Mouse (Mus musculus) testis, adult 2 months (tissue): ENCODE measurements around the gene Mpzl3. TPM values are rescaled to one million over a fixed set of nuclear protein-coding genes. Genes with fewer than 3 reads are reported as not detected.

ENCODE experiments used
- H3K27ac ChIP-seq: fragments of 200-500 bp; 2 replicates; pipeline ENCODE4 v1.5.1; 2012; ENCODE audit warnings: low read depth, low read length; ENCODE audit not compliant: control insufficient read depth, insufficient read depth
- H3K27me3 ChIP-seq: fragments of 200-500 bp; 2 replicates; pipeline ENCODE4 v1.6.1; 2012; ENCODE audit warnings: mild to moderate bottlenecking, low read length, moderate library complexity; ENCODE audit not compliant: control insufficient read depth, insufficient read depth
- H3K36me3 ChIP-seq: fragments of 200-500 bp; 2 replicates; pipeline ENCODE4 v1.6.1; 2012; ENCODE audit warnings: mild to moderate bottlenecking, low read length; ENCODE audit not compliant: control insufficient read depth, insufficient read depth
- H3K4me1 ChIP-seq: fragments of 200-500 bp; 2 replicates; pipeline ENCODE4 v1.6.1; 2012; ENCODE audit warnings: low read length; ENCODE audit not compliant: control insufficient read depth, insufficient read depth
- H3K4me3 ChIP-seq: fragments of 200-500 bp; 2 replicates; pipeline ENCODE4 v1.5.1; 2012; ENCODE audit warnings: low read depth, mild to moderate bottlenecking, low read length, moderate library complexity, mixed read lengths; ENCODE audit not compliant: control insufficient read depth
- CTCF ChIP-seq: fragments of 200-500 bp; IDR thresholded peaks from 2 replicates; pipeline ENCODE4 v1.5.1; 2012; ENCODE audit warnings: low read depth, mild to moderate bottlenecking, inconsistent platforms, low read length, moderate library complexity; ENCODE audit not compliant: control insufficient read depth, insufficient read depth, insufficient replicate concordance
- POLR2A ChIP-seq: fragments of 200-500 bp; IDR thresholded peaks from 2 replicates; pipeline ENCODE4 v1.6.1; 2012; ENCODE audit warnings: low read depth, mild to moderate bottlenecking, inconsistent platforms, low read length, moderate library complexity; ENCODE audit not compliant: control insufficient read depth
- polyA plus RNA-seq: library from polyadenylated mRNA; depleted of rRNA; stranded (reverse); fragments of >200 nt; gene quantifications from 2 replicates; pipeline ENCODE4 v1.2.3, GENCODE M21; 2012

Mpzl3 gene
- polyA plus RNA-seq, 1 experiment: 0.67 TPM

DNA sequence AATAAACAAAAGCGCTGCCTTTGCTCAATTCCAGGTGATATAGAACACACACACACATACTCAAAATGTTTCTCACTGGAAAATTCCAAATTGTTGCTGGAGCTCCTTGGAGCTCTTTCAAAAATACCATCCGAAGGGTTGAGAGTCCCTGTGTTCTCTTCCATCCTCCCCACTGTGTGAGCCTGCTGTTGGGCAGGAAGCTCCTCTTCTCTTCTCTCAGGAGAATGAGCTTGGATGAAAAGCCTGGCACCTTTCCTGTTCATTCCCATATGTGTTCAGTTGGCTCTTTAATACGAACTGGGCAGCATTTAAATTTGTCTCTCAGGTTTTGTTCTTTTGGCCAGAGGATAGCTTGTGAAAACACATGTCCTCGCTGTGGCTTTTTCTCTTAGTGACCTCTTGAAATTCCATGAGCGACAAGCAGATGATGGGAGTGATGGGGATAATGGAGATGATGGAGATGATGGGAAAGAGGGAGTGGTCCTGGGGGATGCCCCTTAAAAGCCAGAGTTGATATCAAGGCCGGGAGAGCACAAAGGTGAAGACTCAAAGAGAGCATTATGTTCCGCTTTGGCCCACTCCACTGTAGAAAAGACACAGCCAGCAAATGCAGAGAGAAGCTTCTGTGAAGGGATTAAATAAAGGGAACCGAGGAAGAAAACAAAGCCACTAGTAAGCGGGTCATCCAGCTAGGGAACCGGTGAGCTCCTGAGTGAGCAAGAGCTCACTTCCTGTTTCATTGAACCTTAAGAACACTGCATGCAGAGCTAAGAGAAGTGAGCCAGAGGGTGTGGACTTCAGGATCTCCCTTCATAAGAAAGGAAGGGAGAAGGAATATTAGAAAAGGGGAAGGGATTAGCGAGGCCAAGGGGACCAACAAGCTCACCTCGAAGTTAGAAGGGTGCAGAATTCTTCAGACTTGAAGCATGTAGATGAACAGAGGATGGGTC lies 31.0 kb downstream of the Mpzl3 start:
- TF ChIP-seq POLR2A (no peak), CTCF (no peak)
- Histone ChIP-seq H3K36me3 (no peaks in the 10 kb centered on the region), H3K27ac (no peak overlapping the region), H3K4me3 (no peak overlapping the region), H3K27me3 (no peaks in the 10 kb centered on the region), H3K4me1 (no peaks in the 10 kb centered on the region)

DNA sequence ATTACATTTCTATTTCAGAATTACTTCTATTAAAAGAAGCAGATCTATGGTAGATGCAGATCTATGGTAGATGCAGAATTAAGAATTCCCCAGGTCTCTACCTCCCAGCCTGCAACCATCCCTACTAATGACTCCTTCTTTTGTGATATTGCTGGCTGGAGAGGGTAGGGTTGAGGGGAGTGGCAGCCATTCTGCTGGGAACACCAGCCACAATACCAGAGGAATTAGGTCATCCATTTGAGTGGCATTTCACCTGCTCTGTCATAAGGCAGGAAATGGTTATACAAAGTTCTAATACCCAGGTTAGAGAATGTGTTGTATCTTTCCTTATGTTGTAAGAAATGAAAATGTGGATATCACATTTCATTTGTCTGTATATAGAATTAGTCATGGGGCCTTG lies 33.1 kb downstream of the Mpzl3 start:
- no peak for TF ChIP-seq POLR2A
- TF ChIP-seq CTCF: no peak
- no peaks in the 10 kb centered on the region for H3K27me3 ChIP-seq
- H3K4me1 ChIP-seq: no peaks in the 10 kb centered on the region
- no peak overlapping the region for H3K4me3 ChIP-seq
- H3K27ac ChIP-seq: no peak overlapping the region
- H3K36me3 ChIP-seq: no peaks in the 10 kb centered on the region

DNA sequence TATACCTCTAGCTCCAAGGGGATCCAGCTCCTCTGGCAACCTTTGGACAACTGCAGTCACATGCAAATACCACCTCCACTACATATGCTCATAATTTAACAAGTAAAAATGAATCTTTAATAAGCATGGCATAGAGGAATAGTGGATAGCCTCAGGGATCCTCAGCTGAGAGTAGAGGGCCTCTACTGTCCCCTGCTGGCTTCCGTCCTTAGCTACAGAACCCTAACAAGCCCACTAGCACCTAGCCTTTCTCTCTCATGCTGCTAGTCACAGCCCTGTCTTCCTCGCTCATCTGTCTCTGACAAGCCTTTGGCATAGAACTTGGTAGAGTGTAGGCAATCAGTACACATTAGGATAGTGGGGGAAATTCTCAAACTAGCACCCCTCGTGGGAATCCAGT lies 35.8 kb downstream of the Mpzl3 start:
- Histone ChIP-seq H3K4me1 (no peaks in the 10 kb centered on the region), H3K36me3 (no peaks in the 10 kb centered on the region), H3K4me3 (no peak overlapping the region), H3K27me3 (no peaks in the 10 kb centered on the region), H3K27ac (no peak overlapping the region)
- no peak for TF ChIP-seq POLR2A
- no peak for TF ChIP-seq CTCF

DNA sequence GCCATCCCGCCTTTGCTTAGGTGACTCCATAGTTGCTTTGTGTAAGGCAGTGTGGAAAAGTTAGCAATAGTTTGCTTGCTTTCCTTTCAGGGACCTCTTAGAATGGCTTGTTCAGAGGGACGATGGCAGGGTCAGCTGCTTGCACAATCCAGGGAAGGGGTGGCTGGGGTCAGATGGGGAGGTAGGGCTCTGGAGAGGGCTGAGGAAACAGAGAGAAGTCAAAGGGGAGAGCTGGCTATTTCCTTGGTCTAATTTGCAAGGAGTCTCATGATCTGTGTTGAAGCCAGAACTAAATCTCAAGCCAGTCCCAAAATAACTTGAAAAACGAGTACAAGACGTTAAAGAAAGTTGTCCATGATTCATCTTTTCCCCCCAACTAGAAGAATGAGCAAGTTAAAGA lies 37.7 kb downstream of the Mpzl3 start:
- H3K36me3 ChIP-seq: no peaks in the 10 kb centered on the region
- TF ChIP-seq POLR2A: no peak
- TF ChIP-seq CTCF: no peak
- H3K4me1 ChIP-seq: no peaks in the 10 kb centered on the region
- H3K27ac ChIP-seq: 0 out of 2 replicates have a peak overlapping the region, but pooled peaks have one; percentile 42
- H3K27me3 ChIP-seq: no peaks in the 10 kb centered on the region
- H3K4me3 ChIP-seq: no peak overlapping the region

DNA sequence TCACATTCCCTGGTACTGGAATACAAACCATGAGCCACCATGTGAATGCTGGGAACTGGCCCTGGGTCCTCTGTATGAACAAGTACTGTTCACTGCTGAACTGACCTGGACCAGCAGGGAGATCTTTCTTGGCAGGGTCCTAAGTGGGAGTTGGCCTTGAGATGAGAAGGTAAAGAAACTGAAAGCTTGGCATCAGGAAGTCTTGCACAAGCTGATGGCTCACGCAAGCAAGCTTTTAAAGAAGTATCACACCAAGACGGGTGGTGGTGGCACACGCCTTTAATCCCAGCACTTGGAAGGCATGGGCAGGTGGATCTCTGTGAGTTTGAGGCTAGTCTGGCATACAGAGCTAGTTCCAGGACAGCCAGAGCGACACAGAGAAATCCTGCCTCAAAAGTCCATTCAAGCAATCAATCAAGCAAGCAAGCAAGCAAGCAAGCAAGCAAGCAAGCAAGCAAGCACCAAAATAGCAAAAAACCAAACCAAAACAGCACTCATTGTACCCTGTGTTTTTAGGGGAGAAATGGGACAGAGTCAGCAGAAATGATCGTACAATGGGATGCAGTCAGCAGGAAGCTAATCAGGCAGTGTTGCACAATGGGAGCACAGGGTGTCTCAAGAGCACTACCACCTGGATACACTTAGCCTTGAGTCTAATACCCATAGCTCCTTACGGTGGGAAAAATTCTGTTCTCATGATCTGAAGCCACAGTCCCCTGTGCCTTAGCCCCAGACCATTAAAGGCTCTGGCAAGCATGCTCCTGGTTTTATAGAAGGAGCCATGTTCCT lies 40.4 kb downstream of the Mpzl3 start:
- Histone ChIP-seq H3K36me3 (no peaks in the 10 kb centered on the region), H3K4me1 (no peaks in the 10 kb centered on the region)
- TF ChIP-seq POLR2A: no peak
- no peak for TF ChIP-seq CTCF

DNA sequence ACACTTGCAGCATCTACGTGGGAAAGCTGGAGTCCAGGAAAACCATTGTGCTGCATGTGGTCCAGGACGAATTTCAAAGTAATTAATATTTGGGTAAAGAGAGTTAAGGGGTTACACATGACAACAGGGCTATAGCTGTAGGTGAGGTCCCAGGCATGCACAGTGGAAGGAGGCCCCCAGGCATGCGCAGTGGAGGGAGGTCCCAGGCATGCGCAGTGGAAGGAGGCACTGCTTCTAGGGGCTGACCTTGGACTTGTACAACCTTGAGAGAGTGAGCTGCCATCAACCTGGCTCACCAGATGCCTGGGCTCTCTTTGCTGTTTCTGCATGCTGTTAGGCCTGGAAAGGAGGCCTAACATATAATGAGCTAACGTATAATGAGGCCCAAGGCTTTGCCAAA lies 42.9 kb downstream of the Mpzl3 start:
- Histone ChIP-seq H3K4me1 (no peaks in the 10 kb centered on the region), H3K27ac (no peak overlapping the region), H3K36me3 (no peaks in the 10 kb centered on the region), H3K27me3 (no peaks in the 10 kb centered on the region), H3K4me3 (no peak overlapping the region)
- TF ChIP-seq CTCF (no peak), POLR2A (no peak)

More for the DNA sequence above, 40.4 kb downstream of the Mpzl3 start:
- H3K27me3 ChIP-seq: no peaks in the 10 kb centered on the region
- no peak overlapping the region for H3K27ac ChIP-seq
- no peak overlapping the region for H3K4me3 ChIP-seq

DNA sequence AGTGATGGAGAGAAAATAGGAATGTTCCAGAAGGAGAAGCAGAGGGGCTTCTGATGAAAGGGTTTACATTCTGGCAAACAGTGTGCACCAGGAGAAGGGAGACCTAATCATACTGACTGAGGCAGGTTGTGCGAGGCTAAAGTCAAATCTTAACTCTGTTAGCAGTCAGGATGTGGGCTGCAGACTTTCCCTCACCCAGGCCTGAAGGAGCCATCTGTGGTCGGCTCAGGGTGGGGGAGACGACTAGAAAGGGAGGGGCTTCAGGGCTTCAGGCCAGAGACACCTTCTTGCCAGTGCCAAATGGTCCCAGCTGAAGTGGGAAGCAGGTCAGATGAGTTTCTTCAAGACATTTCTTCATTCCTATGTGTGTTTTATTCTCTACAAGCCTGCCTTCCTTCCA lies 43.4 kb downstream of the Mpzl3 start:
- TF ChIP-seq CTCF: no peak
- TF ChIP-seq POLR2A: no peak
- Histone ChIP-seq H3K4me3 (no peak overlapping the region), H3K27me3 (no peaks in the 10 kb centered on the region), H3K4me1 (no peaks in the 10 kb centered on the region), H3K36me3 (no peaks in the 10 kb centered on the region), H3K27ac (no peak overlapping the region)

DNA sequence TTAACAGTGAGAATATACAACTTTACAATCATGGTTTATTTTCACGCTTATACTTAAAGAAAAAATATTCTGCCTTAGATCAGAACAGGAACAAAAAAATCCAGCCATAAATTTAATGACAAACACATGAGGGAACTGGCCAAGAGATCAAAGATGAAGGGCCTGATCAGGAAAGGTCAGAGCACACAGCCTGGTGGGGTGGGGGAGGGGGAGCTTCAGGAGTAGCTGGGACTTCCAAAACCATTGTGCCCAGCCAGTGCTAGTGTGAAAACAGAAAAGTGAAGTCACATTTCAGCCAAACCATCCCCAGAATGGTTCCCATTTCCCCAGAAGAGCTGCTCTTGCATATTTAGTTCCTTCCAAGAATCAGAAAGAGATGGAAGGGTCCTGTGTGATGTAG lies 47.5 kb downstream of the Mpzl3 start:
- TF ChIP-seq POLR2A: no peak
- no peak for TF ChIP-seq CTCF

More for the DNA sequence above, 47.5 kb downstream of the Mpzl3 start:
- Histone ChIP-seq H3K27me3 (no peaks in the 10 kb centered on the region), H3K4me3 (no peak overlapping the region), H3K36me3 (no peaks in the 10 kb centered on the region), H3K27ac (no peak overlapping the region), H3K4me1 (no peaks in the 10 kb centered on the region)
